20 mouse cellular contexts compared by ENCODE assay signal in the genomic region with DNA sequence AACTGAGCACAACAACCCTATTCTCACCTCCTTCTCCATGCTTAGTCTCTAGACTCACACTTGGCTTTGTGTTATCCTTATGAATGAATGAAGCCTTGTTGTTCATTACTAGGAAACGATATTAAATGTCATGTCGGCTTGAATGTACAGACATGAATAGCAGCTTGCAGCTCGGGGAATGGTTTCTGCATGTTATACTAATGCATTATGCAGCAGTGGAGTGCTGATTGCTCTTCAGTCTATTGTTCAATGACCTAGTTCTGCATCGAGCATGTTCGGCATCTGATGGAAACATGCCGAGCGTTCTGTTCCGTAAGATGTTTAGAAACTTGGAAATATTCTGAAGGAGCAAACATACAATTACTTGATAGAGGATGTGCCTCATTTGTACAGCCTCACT.
DNase-seq lines count a peak whose midpoint lies in the region; ATAC-seq and TF ChIP-seq lines count a peak whose summit lies in the region.
"Had no signal": no experiment of that assay in that cellular context is flagged by ENCODE, and none has a peak within 500 bp of the region (broad histone marks: within the 10 kb centered on the region; RNA-seq: fewer than 3 reads in every experiment).

No protein-coding gene starts in this region.

- no peak overlapping the region for H3K27ac ChIP-seq in hindbrain, embryonic 12.5 days
- no peak overlapping the region for H3K27ac ChIP-seq in hindbrain, embryonic 10.5 days
- 0 out of 2 replicates have a peak overlapping the region, but pooled peaks have one; percentile 17 for H3K27ac ChIP-seq in forebrain, embryonic 14.5 days (ENCODE audit: low read depth, low read length)
- no peak overlapping the region for H3K27ac ChIP-seq in hindbrain, embryonic 15.5 days (replicated peaks)
- H3K27ac ChIP-seq in midbrain, postnatal 0 days (ENCODE audit: low read depth, low read length), result no peak overlapping the region
- H3K27ac ChIP-seq: heart, adult 2 months; kidney, embryonic 15.5 days; liver, embryonic 14.5 days; lung, embryonic 15.5 days; macrophage had no signal

- H3K4me1 ChIP-seq in hindbrain, embryonic 12.5 days, result peaks cover 18% of the 10 kb centered on the region
- H3K4me1 ChIP-seq in hindbrain, embryonic 10.5 days (replicated peaks), result peaks cover 33% of the 10 kb centered on the region
- H3K4me1 ChIP-seq in forebrain, embryonic 14.5 days (ENCODE audit: control insufficient read depth, insufficient read depth, low read length), result peaks cover 12% of the 10 kb centered on the region
- peaks cover 11% of the 10 kb centered on the region for H3K4me1 ChIP-seq in hindbrain, embryonic 15.5 days (replicated peaks)
- peaks cover 12% of the 10 kb centered on the region; the same call in 1 of the 2 replicates for H3K4me1 ChIP-seq in midbrain, postnatal 0 days (ENCODE audit: insufficient read depth, low read length)
- H3K4me1 ChIP-seq: lung, embryonic 15.5 days had no signal

- DNase-seq in hindbrain, embryonic 10.5 days (ENCODE audit: low spot score), result no peak
- peak; percentile 54 for DNase-seq in forebrain, embryonic 14.5 days (ENCODE audit: low spot score)
- peak; percentile 42 for DNase-seq in midbrain, postnatal 0 days (ENCODE audit: low spot score)
- DNase-seq in kidney, postnatal 36 days, result no peak
- no peak for DNase-seq in testis, postnatal 14 days (ENCODE audit: low spot score)
- no peak for DNase-seq in right cerebral cortex, postnatal 36 days (ENCODE audit: low spot score in 2 of 2)
- DNase-seq: adrenal gland, postnatal 36 days; B cell, adult 2 months; cerebellum, adult 18-20 months; gastrocnemius, postnatal 25 days; heart, adult 2 months; layer of hippocampus, postnatal 36 days had no signal

- no peak for TF ChIP-seq CTCF in midbrain, postnatal 0 days (IDR thresholded peaks at IDR 0.05)

- no peak for ATAC-seq in hindbrain, embryonic 12.5 days (ENCODE audit: low FRiP score)
- peak; percentile 69; the same call in 1 of the 2 replicates for ATAC-seq in forebrain, embryonic 14.5 days
- ATAC-seq in hindbrain, embryonic 15.5 days (ENCODE audit: low FRiP score, low read depth), result no peak
- no peak for ATAC-seq in midbrain, postnatal 0 days (ENCODE audit: low FRiP score)
- ATAC-seq: intestine, postnatal 0 days had no signal

- WGBS in hindbrain, embryonic 12.5 days, result 42% methylated on average over 8 of the region's 8 CpGs
- WGBS in hindbrain, embryonic 10.5 days, result 73% methylated on average over 8 of the region's 8 CpGs
- WGBS in forebrain, embryonic 14.5 days, result 40% methylated on average over 8 of the region's 8 CpGs
- WGBS in hindbrain, embryonic 15.5 days, result 26% methylated on average over 8 of the region's 8 CpGs
- 43% methylated on average over 8 of the region's 8 CpGs for WGBS in midbrain, postnatal 0 days

- 0 out of 2 replicates have a peak overlapping the region, but pooled peaks have one; percentile 1 for H3K4me2 ChIP-seq in hindbrain, embryonic 12.5 days (replicated peaks)
- H3K4me2 ChIP-seq in forebrain, embryonic 14.5 days (ENCODE audit: low read length), result no peak overlapping the region; the same call in 1 of the 2 replicates
- H3K4me2 ChIP-seq in hindbrain, embryonic 15.5 days, result peak overlapping the region; percentile 33
- no peak overlapping the region; the same call in 1 of the 2 replicates for H3K4me2 ChIP-seq in midbrain, postnatal 0 days (ENCODE audit: low read depth, low read length, poor library complexity, severe bottlenecking)
- H3K4me2 ChIP-seq: kidney, embryonic 15.5 days; lung, embryonic 15.5 days had no signal

- no peaks in the 10 kb centered on the region for H3K36me3 ChIP-seq in hindbrain, embryonic 12.5 days
- H3K36me3 ChIP-seq in hindbrain, embryonic 10.5 days, result no peaks in the 10 kb centered on the region
- H3K36me3 ChIP-seq in forebrain, embryonic 14.5 days (ENCODE audit: control insufficient read depth, insufficient read depth, low read length), result no peaks in the 10 kb centered on the region
- H3K36me3 ChIP-seq in hindbrain, embryonic 15.5 days, result no peaks in the 10 kb centered on the region
- H3K36me3 ChIP-seq in midbrain, postnatal 0 days (ENCODE audit: insufficient read depth, low read length), result no peaks in the 10 kb centered on the region
- H3K36me3 ChIP-seq: kidney, embryonic 15.5 days; lung, embryonic 15.5 days had no signal

- no peak overlapping the region for H3K4me3 ChIP-seq in hindbrain, embryonic 12.5 days
- H3K4me3 ChIP-seq in hindbrain, embryonic 10.5 days, result no peak overlapping the region
- no peak overlapping the region for H3K4me3 ChIP-seq in forebrain, embryonic 14.5 days (ENCODE audit: low read depth, low read length)
- H3K4me3 ChIP-seq in hindbrain, embryonic 15.5 days, result no peak overlapping the region
- no peak overlapping the region for H3K4me3 ChIP-seq in midbrain, postnatal 0 days (ENCODE audit: low read depth, low read length)
- H3K4me3 ChIP-seq: erythroblast, embryonic 14.5 days; heart, adult 2 months; kidney, embryonic 15.5 days; lung, embryonic 15.5 days had no signal

- no peaks in the 10 kb centered on the region for H3K9me3 ChIP-seq in hindbrain, embryonic 12.5 days (replicated peaks)
- H3K9me3 ChIP-seq in hindbrain, embryonic 10.5 days, result no peaks in the 10 kb centered on the region
- H3K9me3 ChIP-seq in forebrain, embryonic 14.5 days (replicated peaks; ENCODE audit: control insufficient read depth, low read length), result no peaks in the 10 kb centered on the region
- no peaks in the 10 kb centered on the region for H3K9me3 ChIP-seq in hindbrain, embryonic 15.5 days
- H3K9me3 ChIP-seq in midbrain, postnatal 0 days (ENCODE audit: low read length), result no peaks in the 10 kb centered on the region
- H3K9me3 ChIP-seq: kidney, embryonic 15.5 days; lung, embryonic 15.5 days had no signal

- no peak overlapping the region for H3K9ac ChIP-seq in hindbrain, embryonic 12.5 days
- H3K9ac ChIP-seq in forebrain, embryonic 14.5 days (ENCODE audit: low read length), result no peak overlapping the region
- no peak overlapping the region for H3K9ac ChIP-seq in hindbrain, embryonic 15.5 days
- H3K9ac ChIP-seq in midbrain, postnatal 0 days (replicated peaks; ENCODE audit: low read length, poor library complexity, severe bottlenecking), result no peak overlapping the region
- H3K9ac ChIP-seq: kidney, embryonic 15.5 days; liver, embryonic 14.5 days; lung, embryonic 15.5 days had no signal

- H3K27me3 ChIP-seq in hindbrain, embryonic 12.5 days, result no peaks in the 10 kb centered on the region
- H3K27me3 ChIP-seq in hindbrain, embryonic 10.5 days (ENCODE audit: insufficient read depth, poor library complexity, severe bottlenecking), result no peaks in the 10 kb centered on the region
- H3K27me3 ChIP-seq in forebrain, embryonic 14.5 days (replicated peaks; ENCODE audit: control insufficient read depth, insufficient read depth, low read length), result no peaks in the 10 kb centered on the region
- no peaks in the 10 kb centered on the region for H3K27me3 ChIP-seq in hindbrain, embryonic 15.5 days
- no peaks in the 10 kb centered on the region for H3K27me3 ChIP-seq in midbrain, postnatal 0 days (ENCODE audit: insufficient read depth, low read length)
- H3K27me3 ChIP-seq: lung, embryonic 15.5 days had no signal

Comparison
In these comparisons a context has a peak if more than half of its experiments do, and no peak if none do; other contexts are left out.
1. H3K4me2 ChIP-seq: peak in hindbrain, embryonic 12.5 days (single experiment) and hindbrain, embryonic 15.5 days (single experiment); none in forebrain, embryonic 14.5 days (single experiment) and midbrain, postnatal 0 days (single experiment).
2. DNase-seq: peak in forebrain, embryonic 14.5 days (single experiment) and midbrain, postnatal 0 days (single experiment); none in hindbrain, embryonic 10.5 days (single experiment), kidney, postnatal 36 days (0 of 2), testis, postnatal 14 days (single experiment) and right cerebral cortex, postnatal 36 days (0 of 2).